Mouse (Mus musculus): ENCODE measurements around the gene 2700049A03Rik. TPM values are rescaled to one million over a fixed set of nuclear protein-coding genes. Genes with fewer than 3 reads are reported as not detected.

The 2700049A03Rik gene
- total and polyA plus RNA-seq, 2 experiments from 2014 or later, result 7.5 to 7.8 TPM

- no peaks in the 10 kb centered on the region for H3K4me1 ChIP-seq (ENCODE audit: insufficient read depth, low read length)
- H3K36me3 ChIP-seq (ENCODE audit: insufficient read depth, low read length), result no peaks in the 10 kb centered on the region
- ATAC-seq (no peak), DNase-seq (ENCODE audit: low spot score) (no peak)
- H3K4me3 ChIP-seq (ENCODE audit: low read length), result no peak overlapping the region
- no peak overlapping the region for H3K4me2 ChIP-seq (ENCODE audit: low read depth, low read length)
- WGBS, result 79% methylated on average over 10 of the region's 10 CpGs
- H3K27me3 ChIP-seq (ENCODE audit: insufficient read depth, low read length), result no peaks in the 10 kb centered on the region
- H3K9me3 ChIP-seq (ENCODE audit: low read length), result no peaks in the 10 kb centered on the region
- no peak overlapping the region for H3K9ac ChIP-seq (replicated peaks; ENCODE audit: low read length)
- no peak for TF ChIP-seq CTCF (IDR thresholded peaks at IDR 0.05; ENCODE audit: low read depth)
- H3K27ac ChIP-seq, result no peak overlapping the region
Measured at GRCm38 (mm10) chr12:71228925-71229649, 92.4 kb downstream of the 2700049A03Rik start.

- DNase-seq (ENCODE audit: low spot score) (no peak), ATAC-seq (no peak)
- Histone ChIP-seq H3K27ac (no peak overlapping the region), H3K4me3 (ENCODE audit: low read length) (no peak overlapping the region), H3K9me3 (ENCODE audit: low read length) (no peaks in the 10 kb centered on the region), H3K9ac (replicated peaks; ENCODE audit: low read length) (no peak overlapping the region), H3K36me3 (ENCODE audit: insufficient read depth, low read length) (no peaks in the 10 kb centered on the region), H3K4me1 (ENCODE audit: insufficient read depth, low read length) (no peaks in the 10 kb centered on the region), H3K4me2 (ENCODE audit: low read depth, low read length) (no peak overlapping the region), H3K27me3 (ENCODE audit: insufficient read depth, low read length) (no peaks in the 10 kb centered on the region)
- 89% methylated on average over 9 of the region's 9 CpGs for WGBS
- TF ChIP-seq CTCF (IDR thresholded peaks at IDR 0.05; ENCODE audit: low read depth), result no peak
Measured at GRCm38 (mm10) chr12:71231561-71231960, 94.9 kb downstream of the 2700049A03Rik start.

GRCm38 (mm10) chr12:71233426-71233825 lies 96.8 kb downstream of the 2700049A03Rik start:
- Histone ChIP-seq H3K36me3 (ENCODE audit: insufficient read depth, low read length) (no peaks in the 10 kb centered on the region), H3K9ac (replicated peaks; ENCODE audit: low read length) (no peak overlapping the region), H3K9me3 (ENCODE audit: low read length) (no peaks in the 10 kb centered on the region), H3K4me3 (ENCODE audit: low read length) (no peak overlapping the region), H3K4me1 (ENCODE audit: insufficient read depth, low read length) (no peaks in the 10 kb centered on the region), H3K4me2 (ENCODE audit: low read depth, low read length) (no peak overlapping the region), H3K27me3 (ENCODE audit: insufficient read depth, low read length) (no peaks in the 10 kb centered on the region), H3K27ac (no peak overlapping the region)
- ATAC-seq (no peak), DNase-seq (ENCODE audit: low spot score) (no peak)
- no peak for TF ChIP-seq CTCF (IDR thresholded peaks at IDR 0.05; ENCODE audit: low read depth)
- 78% methylated on average over 5 of the region's 5 CpGs for WGBS

GRCm38 (mm10) chr12:71237074-71237473 lies 100.4 kb downstream of the 2700049A03Rik start:
- Histone ChIP-seq H3K9ac (replicated peaks; ENCODE audit: low read length) (no peak overlapping the region), H3K9me3 (ENCODE audit: low read length) (peaks cover under 1% of the 10 kb centered on the region; the same call in 1 of the 2 replicates), H3K4me2 (ENCODE audit: low read depth, low read length) (no peak overlapping the region), H3K4me3 (ENCODE audit: low read length) (no peak overlapping the region), H3K36me3 (ENCODE audit: insufficient read depth, low read length) (peaks cover 1% of the 10 kb centered on the region; the same call in 1 of the 2 replicates), H3K27me3 (ENCODE audit: insufficient read depth, low read length) (no peaks in the 10 kb centered on the region), H3K4me1 (ENCODE audit: insufficient read depth, low read length) (no peaks in the 10 kb centered on the region), H3K27ac (no peak overlapping the region)
- WGBS, result 93% methylated on average over 4 of the region's 4 CpGs
- no peak for ATAC-seq
- TF ChIP-seq CTCF (IDR thresholded peaks at IDR 0.05; ENCODE audit: low read depth), result no peak
- DNase-seq (ENCODE audit: low spot score), result no peak

- TF ChIP-seq CTCF (IDR thresholded peaks at IDR 0.05; ENCODE audit: low read depth), result no peak
- ATAC-seq (no peak), DNase-seq (ENCODE audit: low spot score) (no peak)
- H3K36me3 ChIP-seq (ENCODE audit: insufficient read depth, low read length), result peaks cover 19% of the 10 kb centered on the region; the same call in 1 of the 2 replicates
- no peak overlapping the region for H3K4me2 ChIP-seq (ENCODE audit: low read depth, low read length)
- H3K9ac ChIP-seq (replicated peaks; ENCODE audit: low read length), result no peak overlapping the region
- no peak overlapping the region for H3K27ac ChIP-seq
- H3K27me3 ChIP-seq (ENCODE audit: insufficient read depth, low read length), result no peaks in the 10 kb centered on the region
- 77% methylated on average over 9 of the region's 9 CpGs for WGBS
- no peaks in the 10 kb centered on the region for H3K4me1 ChIP-seq (ENCODE audit: insufficient read depth, low read length)
- H3K9me3 ChIP-seq (ENCODE audit: low read length), result peaks cover 7% of the 10 kb centered on the region; the same call in 1 of the 2 replicates
- no peak overlapping the region for H3K4me3 ChIP-seq (ENCODE audit: low read length)
Measured at GRCm38 (mm10) chr12:71242791-71243190, 106.1 kb downstream of the 2700049A03Rik start.

GRCm38 (mm10) chr12:71244766-71245390 lies 108.2 kb downstream of the 2700049A03Rik start:
- Histone ChIP-seq H3K4me3 (ENCODE audit: low read length) (no peak overlapping the region), H3K9ac (replicated peaks; ENCODE audit: low read length) (no peak overlapping the region), H3K4me1 (ENCODE audit: insufficient read depth, low read length) (no peaks in the 10 kb centered on the region), H3K27ac (no peak overlapping the region), H3K36me3 (ENCODE audit: insufficient read depth, low read length) (peaks cover 19% of the 10 kb centered on the region; the same call in 1 of the 2 replicates), H3K9me3 (ENCODE audit: low read length) (peaks cover 7% of the 10 kb centered on the region; the same call in 1 of the 2 replicates), H3K27me3 (ENCODE audit: insufficient read depth, low read length) (no peaks in the 10 kb centered on the region), H3K4me2 (ENCODE audit: low read depth, low read length) (no peak overlapping the region)
- no peak for ATAC-seq
- no peak for DNase-seq (ENCODE audit: low spot score)
- WGBS, result 84% methylated on average over 11 of the region's 11 CpGs
- TF ChIP-seq CTCF (IDR thresholded peaks at IDR 0.05; ENCODE audit: low read depth), result no peak

GRCm38 (mm10) chr12:71247191-71247590 lies 110.5 kb downstream of the 2700049A03Rik start:
- Histone ChIP-seq H3K9me3 (ENCODE audit: low read length) (peaks cover 5% of the 10 kb centered on the region; the same call in 1 of the 2 replicates), H3K4me2 (ENCODE audit: low read depth, low read length) (no peak overlapping the region), H3K27me3 (ENCODE audit: insufficient read depth, low read length) (no peaks in the 10 kb centered on the region), H3K4me1 (ENCODE audit: insufficient read depth, low read length) (no peaks in the 10 kb centered on the region), H3K4me3 (ENCODE audit: low read length) (no peak overlapping the region), H3K9ac (replicated peaks; ENCODE audit: low read length) (no peak overlapping the region), H3K36me3 (ENCODE audit: insufficient read depth, low read length) (peaks cover 17% of the 10 kb centered on the region; the same call in 1 of the 2 replicates), H3K27ac (no peak overlapping the region)
- DNase-seq (ENCODE audit: low spot score) (no peak), ATAC-seq (no peak)
- WGBS, result 79% methylated on average over 8 of the region's 8 CpGs
- TF ChIP-seq CTCF (IDR thresholded peaks at IDR 0.05; ENCODE audit: low read depth), result no peak

Measured in hindbrain, postnatal 0 days (tissue).